Mouse (Mus musculus) heart, adult 2 months (tissue): ENCODE data around the gene Borcs5.

ENCODE experiments used
- CTCF ChIP-seq: fragments of 200-600 bp; IDR thresholded peaks from 2 replicates; pipeline ENCODE4 v1.8.1; 2022; ENCODE audit warnings: antibody characterized with exemption, mild to moderate bottlenecking, moderate library complexity
- POLR2A ChIP-seq: fragments of 200-500 bp; IDR thresholded peaks from 2 replicates; pipeline ENCODE4 v1.6.1; 2011; ENCODE audit warnings: mild to moderate bottlenecking, low read depth, low read length, control low read depth; ENCODE audit not compliant: insufficient read depth

GRCm38 (mm10) chr6:134599239-134599638 is 40.1 kb upstream of the Borcs5 start:
- TF ChIP-seq CTCF (no peak), POLR2A (no peak)
